Mouse (Mus musculus) small intestine, adult 2 months (tissue): ENCODE data around the gene Shld2.

Experiments
- CTCF ChIP-seq: fragments of 200-500 bp; IDR thresholded peaks from 2 replicates; pipeline ENCODE4 v1.5.1; 2012; ENCODE audit warnings: low read depth, mild to moderate bottlenecking, control low read depth, inconsistent platforms, low read length, moderate library complexity, mixed read lengths; ENCODE audit not compliant: insufficient replicate concordance, insufficient read length; ENCODE audit errors: extremely low read depth
- POLR2A ChIP-seq: fragments of 200-500 bp; IDR thresholded peaks from 2 replicates; pipeline ENCODE4 v1.6.1; 2012; ENCODE audit warnings: low read depth, mild to moderate bottlenecking, control low read depth, inconsistent platforms, low read length, moderate library complexity

DNA sequence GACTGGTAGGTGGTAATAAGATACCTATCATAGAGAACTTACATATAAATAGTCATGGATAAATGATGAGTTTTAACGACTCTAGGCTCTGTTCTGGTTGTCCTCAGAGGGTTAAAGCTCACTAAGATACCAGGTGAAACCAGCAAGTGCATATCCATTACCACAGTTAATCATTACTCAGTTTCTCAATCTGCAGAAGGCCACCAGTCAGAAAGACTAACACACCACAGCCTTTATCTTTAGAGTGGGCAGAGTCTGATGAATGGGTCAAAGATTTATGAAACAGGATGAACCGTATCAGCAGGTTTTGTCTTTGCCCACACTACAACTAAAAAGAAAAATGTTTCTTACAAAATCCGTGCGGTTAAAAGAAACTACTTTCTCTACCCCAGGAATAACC, 35.1 kb downstream of the Shld2 start:
- TF ChIP-seq POLR2A (no peak), CTCF (no peak)
